Mouse (Mus musculus) bone marrow, adult 2 months (tissue): ENCODE measurements at regions not wholly inside any gene's neighbourhood (a gene's known extent, or its start where the extent isn't known, plus 50 kb on each side); places are given as distances from the start of the nearest gene placed in this dataset.

Experiments used
- CTCF ChIP-seq: fragments of 200-500 bp; IDR thresholded peaks from 2 replicates; pipeline ENCODE4 v1.5.1; 2011; ENCODE audit warnings: low read length, control low read depth; ENCODE audit not compliant: control insufficient read depth, insufficient read depth
- POLR2A ChIP-seq: fragments of 200-500 bp; IDR thresholded peaks from 2 replicates; pipeline ENCODE4 v1.6.1; 2011; ENCODE audit warnings: low read depth, mild to moderate bottlenecking, control low read depth, low read length, borderline replicate concordance; ENCODE audit not compliant: control insufficient read depth

DNA sequence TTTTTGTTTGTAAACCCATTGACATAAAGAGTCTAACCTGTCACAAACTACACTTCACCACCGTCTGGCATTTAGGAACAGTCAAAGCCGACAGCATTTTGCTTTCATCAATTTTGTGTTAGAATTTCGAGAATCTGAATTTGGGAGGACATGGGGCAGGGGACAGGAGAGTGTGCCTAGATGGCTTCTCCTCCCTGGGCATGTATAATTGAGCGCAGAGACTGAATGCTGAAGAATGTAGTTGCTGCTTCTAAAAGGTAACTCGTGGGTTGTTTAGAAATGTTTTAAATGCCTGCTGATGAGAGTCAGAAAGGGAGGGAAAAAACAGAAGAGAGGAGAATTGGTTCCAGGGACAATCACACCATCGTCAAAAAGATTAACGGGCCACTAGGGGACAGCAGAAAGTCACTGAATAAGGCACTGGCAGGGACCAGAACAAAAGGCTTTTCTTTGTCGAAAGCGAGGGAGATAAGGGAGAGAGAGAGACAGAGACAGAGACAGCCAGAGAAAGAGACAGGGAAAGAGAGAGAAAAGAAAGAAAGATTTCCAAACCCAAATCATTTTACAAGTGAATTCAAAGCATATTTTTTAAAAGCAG lies 66.6 kb upstream of the BC052040 start:
- TF ChIP-seq POLR2A (no peak), CTCF (no peak)
